Mouse (Mus musculus) mature B cell (primary cell): Measurements from ENCODE around the gene Hmcn1.

Experiments used
- in situ Hi-C: fragments of 300-500 bp; cut with MboI; formaldehyde crosslinking; loops from 2 replicates; pipeline ENCODE4 v1.14.3; 2019

Hmcn1 gene

DNA sequence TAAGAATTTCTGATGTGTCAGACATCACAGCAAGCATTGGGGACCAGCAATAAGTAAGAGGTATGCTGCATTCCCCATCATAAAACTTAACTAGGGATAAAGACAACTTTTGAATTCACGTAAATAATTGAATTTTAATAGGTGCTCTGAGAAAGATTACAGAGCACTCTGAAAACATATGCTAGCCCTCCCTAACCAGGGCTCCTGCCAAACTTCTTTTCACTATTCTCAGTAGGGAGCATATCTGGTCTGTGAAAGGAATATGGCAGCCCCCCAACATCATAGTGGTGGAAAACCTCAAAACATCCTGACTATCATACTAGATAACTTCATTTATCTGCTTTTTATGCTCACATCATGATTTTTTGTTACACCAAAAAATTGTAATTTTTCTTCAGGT, 347.9 kb downstream of the Hmcn1 start:
- in situ Hi-C loops, result no loop called here

DNA sequence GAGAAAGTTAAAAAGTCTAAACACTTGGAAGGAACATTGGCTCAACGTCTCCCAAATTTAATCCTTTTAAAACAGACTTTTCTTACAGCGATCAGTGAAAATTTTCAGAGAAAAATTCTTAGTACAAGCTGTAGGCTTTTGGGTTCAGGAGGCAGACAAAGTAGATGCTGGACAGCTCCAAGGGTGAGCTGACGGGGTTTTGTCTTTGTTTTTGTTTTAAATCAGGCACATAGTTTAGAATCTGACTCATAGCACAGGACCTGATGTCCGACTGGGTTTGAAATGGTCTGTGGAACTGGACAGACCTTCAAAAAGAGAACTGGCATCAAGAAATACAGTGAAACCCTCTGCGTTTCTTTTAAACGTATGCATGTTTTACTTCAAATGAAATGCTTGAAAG, 353.7 kb downstream of the Hmcn1 start:
- in situ Hi-C loops, result no loop called here

GRCm38 (mm10) chr1:150632506-150632905, 360.7 kb downstream of the Hmcn1 start:
- in situ Hi-C loops, result no loop called here

GRCm38 (mm10) chr1:150631856-150632171, 361.4 kb downstream of the Hmcn1 start:
- in situ Hi-C loops, result no loop called here

DNA sequence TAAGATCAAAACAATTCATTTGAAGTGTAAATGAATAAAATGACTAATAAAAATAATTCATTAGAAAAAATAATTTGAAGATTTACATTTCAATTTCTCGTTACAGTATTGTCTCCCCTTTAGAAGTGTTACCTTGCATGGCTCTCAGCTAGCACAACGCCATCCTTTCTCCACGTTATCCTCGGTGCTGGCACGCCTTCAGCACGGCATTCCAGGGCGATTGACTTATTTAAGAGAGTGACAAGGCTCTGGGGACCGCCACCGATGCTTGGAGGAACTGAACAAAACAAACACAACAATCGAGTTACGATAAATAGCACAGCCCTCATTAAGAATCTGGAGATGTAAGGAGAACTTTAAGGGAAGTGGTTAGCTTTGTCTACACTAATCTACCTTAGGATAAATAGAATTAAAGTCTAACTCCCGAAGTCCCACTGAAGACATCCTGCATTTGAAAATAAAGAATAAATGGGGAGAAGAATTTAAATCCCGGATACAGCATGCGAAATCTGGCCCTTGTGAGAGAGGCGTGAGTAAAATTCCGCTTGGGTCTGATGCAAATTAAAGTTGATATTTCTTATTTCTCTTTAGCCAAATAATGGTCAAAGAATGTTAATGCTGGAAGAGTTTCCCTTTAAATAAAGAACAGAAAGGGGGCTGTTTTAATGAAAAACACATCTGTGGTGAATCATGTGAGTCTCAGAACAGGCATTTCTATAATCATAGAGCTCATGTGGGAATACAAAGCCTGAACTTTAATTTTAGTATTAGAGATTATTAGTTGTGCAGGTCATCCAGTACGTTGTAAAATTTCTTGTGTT, 362.0 kb downstream of the Hmcn1 start:
- in situ Hi-C loops, result no loop called here

GRCm38 (mm10) chr1:150623226-150623625, 370.0 kb downstream of the Hmcn1 start:
- in situ Hi-C loops, result no loop called here

DNA sequence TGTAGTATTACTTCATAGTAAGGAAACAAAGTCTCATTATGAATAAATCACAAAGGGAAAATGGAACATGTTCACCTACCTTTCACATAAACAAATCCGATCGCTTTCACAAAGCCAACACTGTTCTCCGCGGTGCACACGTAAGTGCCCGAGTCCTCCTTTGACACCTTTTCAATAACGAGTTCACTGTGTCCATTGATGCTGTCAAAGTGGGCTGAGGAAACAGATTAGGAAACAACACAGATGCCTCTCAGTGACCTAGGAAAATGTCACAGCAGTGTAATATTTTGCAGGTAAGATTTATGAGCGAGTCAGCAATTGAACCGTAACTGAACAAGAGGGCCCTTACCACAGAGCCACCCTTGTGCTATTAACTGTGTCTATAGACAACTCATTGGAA, 382.7 kb downstream of the Hmcn1 start:
- in situ Hi-C loops, result no loop called here

GRCm38 (mm10) chr1:150606173-150606572, 387.1 kb downstream of the Hmcn1 start:
- in situ Hi-C loops, result no loop called here

- in situ Hi-C loops, result no loop called here
Measured at GRCm38 (mm10) chr1:150593614-150594013, 399.6 kb downstream of the Hmcn1 start.

GRCm38 (mm10) chr1:150591253-150591652, 402.0 kb downstream of the Hmcn1 start:
- in situ Hi-C loops, result no loop called here

DNA sequence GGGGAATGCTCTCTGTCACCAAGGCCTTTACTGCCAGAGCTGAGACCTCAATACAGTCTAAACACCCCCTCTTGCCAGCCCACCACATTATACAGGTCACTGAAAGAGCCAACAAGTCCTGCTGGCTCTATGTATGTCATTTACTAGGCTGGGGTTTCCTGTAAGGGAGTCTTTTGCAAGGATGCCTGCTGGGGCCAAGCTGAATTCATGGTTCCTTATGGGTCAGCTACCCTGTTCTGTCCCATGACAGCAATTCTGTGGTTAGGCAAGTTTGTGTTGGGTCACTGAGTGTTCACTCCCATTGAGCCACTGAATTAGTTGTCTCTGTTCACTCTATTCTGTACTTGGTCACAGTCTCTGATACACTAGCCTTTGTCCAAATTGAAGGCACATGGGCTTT, 405.8 kb downstream of the Hmcn1 start:
- in situ Hi-C loops, result no loop called here

- in situ Hi-C loops, result no loop called here
Measured at GRCm38 (mm10) chr1:150584477-150584876, 408.8 kb downstream of the Hmcn1 start.

GRCm38 (mm10) chr1:150583734-150584133, 409.5 kb downstream of the Hmcn1 start:
- in situ Hi-C loops, result no loop called here

- in situ Hi-C loops, result no loop called here
Measured at GRCm38 (mm10) chr1:150580561-150580960, 412.7 kb downstream of the Hmcn1 start.

DNA sequence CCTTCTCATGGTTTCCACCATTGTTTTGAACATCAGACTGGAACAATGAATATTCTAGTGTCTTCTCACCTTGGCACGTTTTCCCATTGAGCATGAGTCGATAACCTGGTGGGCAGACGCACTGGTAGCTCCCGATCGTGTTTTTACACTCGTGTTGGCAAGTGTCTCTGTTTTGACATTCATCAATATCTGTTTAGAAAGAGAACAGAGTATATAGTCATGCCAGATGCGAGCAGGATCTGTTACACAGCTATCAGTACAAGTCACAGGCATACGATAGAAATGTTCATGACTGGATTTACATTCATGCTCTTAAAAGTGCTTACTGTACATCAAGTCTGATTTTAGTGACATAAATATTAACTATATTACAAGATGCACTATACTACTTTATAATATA, 419.8 kb downstream of the Hmcn1 start:
- in situ Hi-C loops, result no loop called here

- in situ Hi-C loops, result no loop called here
Measured at GRCm38 (mm10) chr1:150570562-150571156, 422.6 kb downstream of the Hmcn1 start.

GRCm38 (mm10) chr1:150569820-150570543, 423.3 kb downstream of the Hmcn1 start:
- in situ Hi-C loops, result no loop called here

- in situ Hi-C loops, result no loop called here
Measured at GRCm38 (mm10) chr1:150566287-150566686, 426.9 kb downstream of the Hmcn1 start.

- in situ Hi-C loops, result no loop called here
Measured at GRCm38 (mm10) chr1:150556621-150557020, 436.6 kb downstream of the Hmcn1 start.

GRCm38 (mm10) chr1:150551390-150551789, 441.8 kb downstream of the Hmcn1 start:
- in situ Hi-C loops, result no loop called here

- in situ Hi-C loops, result no loop called here
Measured at GRCm38 (mm10) chr1:150546463-150546862, 446.8 kb downstream of the Hmcn1 start.

DNA sequence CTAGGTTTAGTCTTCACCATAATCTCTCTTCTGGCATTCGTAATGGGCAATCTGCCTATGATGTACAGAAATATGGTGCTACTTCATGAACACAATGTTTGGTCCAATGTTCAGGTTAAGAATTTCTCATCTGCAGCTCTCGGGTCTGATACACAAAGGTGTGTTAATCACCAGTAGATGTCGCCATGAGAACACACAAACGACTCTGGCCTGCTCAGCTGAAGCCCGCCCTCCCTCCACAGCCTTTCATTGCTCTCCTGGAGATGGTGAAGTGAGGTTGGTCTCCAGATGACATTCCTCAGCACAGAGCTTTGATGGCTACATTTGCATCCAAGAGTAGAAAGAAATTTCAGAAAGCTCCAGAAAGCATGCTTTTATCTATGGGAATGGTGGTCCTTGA, 453.0 kb downstream of the Hmcn1 start:
- in situ Hi-C loops, result no loop called here
